Mouse (Mus musculus): ENCODE measurements around the gene Alk.
A peak's percentile ranks its signal among the peaks of the same experiment; 100 is the strongest.

Alk gene

DNA sequence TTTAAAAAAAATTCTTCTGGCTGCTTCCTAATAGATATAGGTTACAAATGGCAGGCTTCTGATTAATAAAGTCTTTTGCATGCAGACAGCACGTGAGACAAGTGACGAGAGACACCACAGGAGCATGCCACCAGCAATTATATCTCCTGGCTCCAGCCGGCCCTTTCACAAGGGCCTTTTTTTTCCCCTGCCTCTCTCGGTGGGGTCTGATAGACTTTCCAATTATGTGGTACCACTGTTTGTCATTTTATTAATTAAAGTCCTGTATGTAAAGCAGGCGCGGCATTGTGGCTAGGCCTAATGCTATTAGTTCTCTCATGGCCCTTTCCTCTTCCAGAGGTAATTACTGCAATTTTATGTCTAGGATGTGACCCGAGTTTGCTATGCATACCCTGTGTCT, 630.7 kb downstream of the Alk start:
- DNase-seq (ENCODE audit: low spot score) = no peak

DNA sequence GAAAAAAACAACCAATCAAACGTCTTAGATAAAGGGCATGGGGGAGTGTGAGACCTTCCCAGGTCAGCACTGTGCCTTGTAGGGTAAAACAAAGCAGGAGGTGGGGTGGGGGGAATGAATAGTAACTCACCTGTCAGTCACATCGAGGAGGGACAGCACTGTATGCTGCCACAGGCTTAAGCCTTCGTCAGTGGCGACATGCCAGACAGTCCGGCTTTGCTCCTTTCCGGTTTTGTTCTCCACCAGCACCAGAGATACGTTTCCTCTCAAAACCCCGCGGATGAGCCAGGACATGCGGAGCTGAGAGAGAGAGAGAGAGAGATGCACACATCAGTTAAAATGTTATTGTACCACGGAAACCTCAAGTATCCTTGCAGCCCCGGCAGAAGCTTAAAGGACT, 637.1 kb downstream of the Alk start:
- DNase-seq (ENCODE audit: low spot score) = no peak

DNA sequence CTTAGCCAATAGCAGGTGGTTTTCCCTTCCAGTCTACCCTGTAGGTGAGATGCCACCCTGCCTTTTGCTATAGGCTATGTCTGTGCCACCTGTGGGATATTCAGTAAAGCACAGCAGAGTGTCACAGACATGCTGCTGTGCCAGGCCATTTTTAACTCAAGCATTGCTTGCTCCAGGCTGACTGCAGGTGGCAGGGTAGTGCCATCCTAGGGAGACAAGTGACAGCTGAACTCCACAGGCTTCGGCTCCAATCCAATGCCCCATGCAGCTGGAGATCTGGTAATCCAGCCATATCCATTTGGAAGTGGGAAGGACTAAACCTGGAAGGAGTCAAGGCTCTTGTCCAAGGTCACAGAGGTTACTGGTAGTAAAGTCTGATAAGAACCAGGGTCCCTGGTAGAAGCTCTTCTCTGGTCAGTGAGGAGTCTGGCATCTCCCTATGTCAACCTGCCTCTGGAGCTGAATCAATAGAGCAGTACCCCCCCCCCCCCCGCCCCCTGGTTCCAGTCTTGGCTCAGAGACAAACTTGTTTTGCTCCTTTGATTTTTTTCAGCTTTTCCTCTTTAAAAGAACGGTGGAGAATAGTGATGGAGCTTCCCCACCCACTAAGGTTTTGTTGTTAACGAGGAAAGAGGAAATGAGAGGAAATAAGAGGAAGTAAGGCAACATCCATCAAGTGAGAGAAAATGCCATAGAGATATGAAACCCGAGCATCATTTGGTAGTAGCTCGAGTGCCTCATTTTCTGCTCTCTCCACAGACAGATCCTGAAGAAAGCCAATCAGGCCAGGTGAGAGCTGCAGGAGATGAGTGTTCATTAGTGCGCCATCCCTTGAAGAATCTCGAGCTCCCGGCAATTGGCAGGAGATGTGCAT, 638.5 kb downstream of the Alk start:
- DNase-seq (ENCODE audit: low spot score) = peak; percentile 55

DNA sequence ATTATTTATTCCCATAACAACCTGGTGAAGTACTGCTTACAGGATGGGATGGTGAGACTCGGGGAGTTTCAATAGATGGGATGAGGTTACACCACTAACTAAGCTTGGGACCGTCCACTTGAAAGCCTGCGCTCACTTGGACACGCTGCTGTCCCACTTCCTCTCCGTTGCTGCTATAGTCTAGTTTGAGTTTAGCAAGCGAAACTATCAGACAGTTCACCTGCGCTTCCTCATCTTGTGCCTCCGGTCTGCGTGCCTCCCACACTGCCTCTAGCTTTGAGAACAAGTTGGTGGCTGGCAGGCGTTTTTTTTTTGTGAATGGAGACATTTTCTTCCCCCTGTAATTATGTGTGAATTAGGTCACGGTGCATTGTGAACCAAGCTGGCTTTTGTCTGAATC, 639.8 kb downstream of the Alk start:
- no peak for DNase-seq (ENCODE audit: low spot score)

DNA sequence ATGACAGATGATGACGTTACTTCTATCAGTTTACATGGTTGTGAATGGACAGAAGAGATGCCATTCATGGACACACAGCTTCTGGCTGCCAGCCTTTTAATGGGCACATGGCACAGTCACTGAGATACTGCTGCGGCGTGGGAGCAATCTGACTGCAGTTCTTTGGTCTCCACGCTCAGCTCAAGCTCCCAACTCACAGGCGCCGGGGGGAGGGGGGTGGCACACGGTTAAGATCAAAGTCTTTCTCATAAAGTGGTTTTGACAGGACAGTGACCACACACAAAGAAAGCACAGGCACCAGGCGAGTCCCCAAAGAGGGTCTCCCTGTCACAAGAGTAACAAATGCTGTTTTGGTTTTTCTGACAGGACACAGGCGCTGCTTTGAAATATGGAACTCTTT, 641.7 kb downstream of the Alk start:
- no peak for DNase-seq (ENCODE audit: low spot score)

- DNase-seq (ENCODE audit: low spot score) = no peak
These were observed 649.4 kb downstream of the Alk start for GRCm38 (mm10) chr17:71955011-71955410.

- DNase-seq (ENCODE audit: low spot score) = no peak
These were observed 650.1 kb downstream of the Alk start for GRCm38 (mm10) chr17:71954217-71954844.

- no peak for DNase-seq (ENCODE audit: low spot score)
These were observed 653.5 kb downstream of the Alk start for GRCm38 (mm10) chr17:71950968-71951367.

- DNase-seq (ENCODE audit: low spot score) = no peak
These were observed 655.7 kb downstream of the Alk start for GRCm38 (mm10) chr17:71948687-71949086.

GRCm38 (mm10) chr17:71947452-71947851, 657.0 kb downstream of the Alk start:
- DNase-seq (ENCODE audit: low spot score) = no peak

DNA sequence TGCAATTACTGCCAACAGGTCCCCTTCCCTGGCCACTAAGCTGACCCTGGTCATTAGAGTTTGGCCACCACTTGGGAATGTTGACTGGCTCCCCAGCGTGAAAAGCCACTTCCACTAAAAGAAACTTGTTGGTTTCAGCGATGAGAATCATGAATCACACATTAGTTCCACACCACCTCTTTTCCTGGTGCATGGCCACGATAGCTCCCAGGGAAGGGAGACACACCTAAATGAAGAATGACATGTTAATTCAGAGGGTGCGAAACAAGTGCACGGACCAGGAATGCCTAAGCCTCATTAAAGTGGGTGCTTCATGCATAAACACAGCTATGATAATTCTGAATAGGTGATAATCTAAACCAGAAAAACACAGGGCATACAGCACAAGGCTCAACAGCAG, 660.4 kb downstream of the Alk start:
- no peak for DNase-seq (ENCODE audit: low spot score)

DNA sequence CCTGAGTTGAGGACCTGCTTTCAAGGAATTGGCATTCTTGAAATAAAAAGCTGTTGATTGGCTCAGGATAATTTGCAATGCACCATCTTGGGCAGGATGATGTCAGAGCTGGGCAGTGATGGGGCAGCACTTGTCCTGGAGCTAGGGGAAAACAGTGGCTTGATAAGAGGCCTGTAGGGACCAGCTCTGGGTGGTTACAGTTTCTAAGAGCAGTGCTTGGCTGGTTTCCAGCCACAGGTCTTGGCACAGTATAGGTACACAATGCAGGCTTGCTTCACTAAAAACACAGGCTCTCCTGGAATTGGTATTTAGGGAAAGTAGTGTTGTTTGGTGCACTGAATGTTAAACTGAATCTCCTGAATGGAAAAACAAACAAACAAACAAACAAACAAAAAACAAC, 662.4 kb downstream of the Alk start:
- DNase-seq (ENCODE audit: low spot score) = no peak

- DNase-seq (ENCODE audit: low spot score) = no peak
These were observed 663.0 kb downstream of the Alk start for GRCm38 (mm10) chr17:71941436-71941835.

- DNase-seq (ENCODE audit: low spot score) = no peak
These were observed 667.7 kb downstream of the Alk start for GRCm38 (mm10) chr17:71936681-71937080.

DNA sequence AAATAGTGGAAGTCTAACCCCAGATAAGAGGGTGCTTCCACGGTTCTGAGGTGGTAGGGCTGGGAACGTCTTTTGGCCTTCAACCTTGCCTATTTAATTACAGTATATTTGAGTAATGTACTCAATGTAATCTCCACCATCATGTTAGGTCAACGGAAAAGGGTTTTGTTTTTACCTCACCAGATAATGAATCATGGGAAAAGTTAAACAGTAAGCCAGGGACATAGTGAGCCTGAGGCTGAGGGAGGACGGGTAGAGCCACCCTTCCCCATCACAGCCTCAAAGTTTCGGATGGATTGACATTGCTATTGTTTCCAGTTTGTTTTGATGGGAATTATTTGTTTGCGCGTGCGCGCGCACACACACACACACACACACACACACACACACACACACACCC, 668.6 kb downstream of the Alk start:
- DNase-seq (ENCODE audit: low spot score) = no peak

- DNase-seq (ENCODE audit: low spot score) = no peak
These were observed 669.1 kb downstream of the Alk start for GRCm38 (mm10) chr17:71935336-71935735.

DNA sequence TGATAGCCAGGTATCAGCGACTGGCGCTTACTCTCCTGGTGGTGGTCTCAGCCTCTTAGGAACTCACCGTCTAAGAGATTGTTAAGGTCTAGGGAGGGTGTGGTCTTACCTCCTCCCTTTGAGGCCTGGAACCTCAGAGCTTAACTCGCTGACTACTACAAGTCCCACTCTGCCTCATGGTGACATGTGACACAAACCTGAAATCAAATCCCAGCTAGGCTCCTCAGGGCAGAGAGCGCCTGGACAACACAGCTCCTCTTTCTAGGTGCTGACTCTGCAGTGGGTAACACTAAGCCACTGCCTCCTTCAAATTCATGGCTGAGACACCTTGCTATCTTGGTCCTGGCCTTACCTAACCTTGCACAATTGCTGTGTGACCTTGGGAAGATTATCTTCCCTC, 689.5 kb downstream of the Alk start:
- DNase-seq (ENCODE audit: low spot score) = no peak

- DNase-seq (ENCODE audit: low spot score) = peak; percentile 54
These were observed 689.9 kb downstream of the Alk start for GRCm38 (mm10) chr17:71914541-71914940.

DNA sequence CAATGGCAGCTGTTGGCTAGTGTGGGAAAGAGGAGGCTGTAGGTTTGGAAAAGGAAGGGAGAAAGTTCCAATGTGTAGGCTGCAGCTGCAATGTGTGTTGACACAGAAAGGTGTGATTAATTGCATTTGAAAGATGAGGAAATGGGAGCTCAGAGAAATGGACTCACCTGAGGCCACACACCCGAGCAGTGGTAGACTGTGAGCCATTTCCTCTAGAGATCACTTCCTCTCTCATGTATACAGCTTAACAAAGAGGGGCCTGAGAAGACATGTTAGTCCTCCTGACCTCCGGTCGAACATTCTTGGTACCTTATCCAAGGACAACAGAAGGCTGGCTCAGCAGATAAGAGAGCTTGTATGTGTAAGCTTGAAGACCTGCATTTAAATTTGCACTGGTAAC, 691.2 kb downstream of the Alk start:
- no peak for DNase-seq (ENCODE audit: low spot score)

DNA sequence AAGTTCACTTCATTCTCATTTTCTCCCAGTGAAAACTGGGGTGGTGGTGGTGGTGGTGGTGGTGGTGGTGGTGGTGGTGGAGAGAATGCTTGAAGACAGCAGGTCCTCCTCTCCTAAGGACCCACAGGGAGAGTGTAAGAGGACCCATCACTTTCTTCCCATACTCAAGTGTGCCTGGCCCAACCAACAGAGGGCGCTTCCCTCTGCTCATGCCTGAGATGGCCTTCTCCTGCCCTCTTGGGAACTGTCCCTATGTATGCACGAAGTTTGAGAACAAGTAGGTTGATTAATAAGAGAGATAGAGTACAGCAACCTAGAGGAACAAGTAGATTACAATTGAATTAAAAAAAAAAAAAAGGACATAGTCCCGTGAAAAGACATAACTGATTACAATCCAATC, 695.3 kb downstream of the Alk start:
- DNase-seq (ENCODE audit: low spot score) = peak; percentile 57

DNA sequence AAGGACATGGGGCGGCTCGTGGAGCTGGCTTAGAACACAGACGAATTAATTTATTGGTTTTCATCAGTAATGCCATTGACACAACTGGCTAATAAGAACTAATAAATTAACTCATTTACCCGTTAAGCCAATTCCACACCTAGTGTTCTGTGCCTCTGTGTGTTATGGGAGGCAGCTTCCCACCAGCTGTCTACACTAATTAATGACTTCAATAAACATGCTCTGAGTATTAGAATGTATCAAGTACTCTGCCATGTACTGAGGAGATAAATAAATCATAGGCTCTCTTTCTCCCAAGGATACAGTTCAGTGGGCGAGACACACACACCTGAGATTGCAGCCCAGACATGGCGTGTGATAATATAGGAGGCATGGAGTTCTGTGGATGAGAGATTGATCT, 723.1 kb downstream of the Alk start:
- DNase-seq (ENCODE audit: low spot score) = no peak

GRCm38 (mm10) chr17:71875492-71875891, 728.9 kb downstream of the Alk start:
- DNase-seq (ENCODE audit: low spot score) = no peak

- DNase-seq (ENCODE audit: low spot score) = no peak
These were observed 729.6 kb downstream of the Alk start for GRCm38 (mm10) chr17:71874795-71875194.

DNA sequence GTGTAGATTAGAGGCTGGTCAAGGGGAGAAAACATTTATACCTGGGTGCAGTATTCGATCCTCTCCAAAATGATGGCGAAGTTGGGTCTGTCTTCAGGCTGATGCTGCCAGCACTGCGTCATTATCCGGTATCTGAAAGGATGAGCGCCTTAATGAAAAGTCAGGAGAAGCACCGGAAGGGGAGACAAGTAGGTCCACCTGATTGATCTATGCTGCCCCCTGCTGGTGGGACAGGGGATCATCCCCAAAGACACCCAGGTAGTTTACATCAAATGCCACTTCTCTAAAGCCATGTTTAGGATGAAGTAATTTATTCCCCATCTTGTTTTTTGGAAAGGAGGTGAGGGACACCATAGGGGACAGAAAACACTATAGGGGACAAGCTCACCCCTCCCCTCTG, 730.4 kb downstream of the Alk start:
- DNase-seq (ENCODE audit: low spot score) = peak; percentile 88

Data from testis, postnatal 10 days (tissue).